Mouse (Mus musculus): ENCODE data around the gene Slc25a28.

Gene Slc25a28

DNA sequence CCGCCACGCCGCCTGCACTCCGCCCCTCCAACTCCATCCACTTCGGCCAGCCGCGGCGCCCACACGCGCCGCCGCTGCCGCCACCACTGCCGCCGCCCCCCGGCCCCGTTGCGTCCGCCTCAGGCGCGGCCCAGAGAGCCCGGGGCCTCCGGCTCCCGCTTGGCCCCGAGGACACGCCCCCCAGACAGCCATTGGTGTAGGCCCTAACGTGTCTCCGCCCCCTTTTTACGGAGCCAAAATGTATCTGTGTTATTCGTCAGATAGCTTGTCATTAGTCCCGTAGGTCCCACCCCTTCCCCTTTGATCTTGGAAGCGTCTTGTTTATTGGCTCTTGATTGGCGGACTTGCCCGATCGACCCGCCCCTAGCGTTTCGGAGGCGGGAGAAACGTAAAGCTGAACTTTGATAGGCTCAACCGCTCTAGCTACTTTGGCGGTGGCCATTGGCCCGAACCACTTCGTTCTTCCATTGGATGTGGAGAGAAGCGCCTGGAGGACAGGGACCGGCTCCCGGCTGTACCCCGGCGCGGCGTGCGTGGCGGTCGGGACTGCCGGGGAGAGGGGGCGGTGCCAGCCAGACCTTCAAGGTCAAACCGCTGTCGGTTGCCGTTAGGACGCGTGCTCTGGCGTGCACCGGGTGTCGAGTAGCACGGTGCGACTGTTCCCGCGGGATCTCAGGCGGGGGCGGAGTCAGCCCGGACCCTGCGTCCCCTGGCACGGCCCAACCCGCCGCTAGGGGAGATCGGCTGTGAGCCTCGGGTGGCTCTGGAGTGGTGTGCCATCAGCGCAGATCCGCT, at the start of gene Slc25a28:
Slc25a28 (minus strand) TSS at position 152 of the 795 bp plus-strand sequence.
- peak; percentile 100 for DNase-seq (ENCODE audit: inconsistent ontology term)

DNA sequence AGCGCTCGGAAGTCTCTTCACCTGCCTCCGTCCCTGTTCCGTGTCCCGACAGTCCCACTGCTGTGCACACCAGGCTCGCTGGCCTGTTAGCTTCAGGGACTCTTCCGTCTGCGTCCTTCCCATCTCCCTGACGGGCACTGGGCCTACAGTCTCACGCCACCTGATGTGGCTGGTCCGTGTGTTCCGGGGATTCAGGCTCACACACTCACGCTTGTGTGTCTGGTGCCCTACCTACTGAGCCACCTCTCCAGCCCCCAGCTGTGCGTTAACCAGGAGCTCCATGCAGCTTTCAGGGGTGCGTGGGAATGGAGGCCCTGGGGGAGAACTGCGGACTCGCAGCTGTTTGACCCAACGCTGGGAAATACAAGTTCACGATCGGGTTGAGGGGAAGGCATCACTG, 49.5 kb upstream of the Slc25a28 start:
- DNase-seq (ENCODE audit: inconsistent ontology term), result no peak

DNA sequence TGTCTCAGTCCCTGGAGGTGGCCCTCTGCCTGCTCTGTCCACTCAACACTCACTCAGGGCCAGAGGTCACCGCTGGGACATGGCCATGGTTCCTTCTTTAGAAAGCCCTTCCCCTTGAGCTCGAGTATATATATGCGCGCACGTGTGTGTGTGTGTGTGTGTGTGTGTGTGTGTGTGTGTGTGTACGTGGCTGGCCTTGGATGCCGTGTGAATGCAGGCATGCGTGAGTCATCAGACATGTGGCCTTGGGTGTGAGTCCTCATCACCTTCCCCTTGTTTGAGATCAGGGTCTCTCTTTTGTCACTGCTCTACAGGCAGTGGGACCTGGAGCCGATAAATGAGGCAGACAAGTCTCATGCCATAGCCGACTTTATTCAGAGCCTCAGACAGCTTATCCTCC, 48.8 kb upstream of the Slc25a28 start:
- no peak for DNase-seq (ENCODE audit: inconsistent ontology term)

DNA sequence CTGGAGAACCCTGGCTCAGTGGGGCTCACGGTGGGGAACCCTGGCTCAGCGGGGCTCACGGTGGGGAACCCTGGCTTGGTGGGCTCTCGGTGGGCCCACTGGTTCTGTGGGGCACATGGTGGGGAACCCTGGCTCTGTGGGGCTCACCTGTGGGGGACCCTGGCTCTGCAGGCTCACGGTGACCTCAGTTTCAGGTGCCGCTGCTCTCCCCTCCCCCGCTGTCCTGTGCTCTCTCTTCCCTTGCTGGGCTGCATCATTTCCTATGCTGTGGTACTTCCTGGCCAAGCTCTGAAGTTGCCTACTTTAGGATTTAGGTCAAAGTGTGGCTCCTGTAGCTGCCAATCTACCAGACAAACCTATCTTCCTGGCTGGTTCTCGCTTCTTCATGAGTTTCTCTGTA, 48.2 kb upstream of the Slc25a28 start:
- no peak for DNase-seq (ENCODE audit: inconsistent ontology term)

DNA sequence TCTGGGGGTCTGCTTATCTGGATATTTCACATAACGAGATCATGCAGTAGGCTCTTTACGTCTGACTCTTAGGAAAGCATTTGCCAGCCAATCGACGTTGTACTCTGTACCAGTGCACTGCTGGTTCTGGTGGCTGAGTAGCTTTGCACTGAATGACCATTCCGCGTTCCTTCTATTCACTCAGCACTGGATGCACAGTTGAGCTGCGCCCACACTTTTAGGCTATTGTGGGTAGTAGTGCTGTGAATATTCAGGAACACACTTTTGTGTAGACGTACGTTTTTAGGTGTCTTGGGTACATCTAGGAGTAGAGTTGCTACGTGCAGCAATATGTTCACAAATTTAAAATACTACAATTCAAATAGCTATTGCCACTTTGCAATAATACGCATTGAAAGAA, 45.4 kb upstream of the Slc25a28 start:
- no peak for DNase-seq (ENCODE audit: inconsistent ontology term)

DNA sequence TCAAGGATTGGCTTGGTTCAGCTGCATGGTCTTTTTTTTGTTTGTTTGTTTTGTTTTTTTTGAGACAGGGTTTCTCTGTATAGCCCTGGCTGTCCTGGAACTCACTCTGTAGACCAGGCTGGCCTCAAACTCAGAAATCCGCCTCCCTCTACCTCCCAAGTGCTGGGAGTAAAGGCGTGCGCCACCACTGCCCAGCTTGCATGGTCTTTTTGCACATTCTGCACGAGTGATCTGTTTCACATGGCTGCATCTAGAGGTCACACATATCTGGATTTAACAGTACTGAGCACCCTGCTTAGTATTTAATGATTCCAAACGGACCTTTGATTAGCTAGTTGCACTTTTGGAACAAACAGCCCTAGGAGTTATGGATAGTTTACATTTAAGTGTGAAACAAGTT, 37.3 kb upstream of the Slc25a28 start:
- no peak for DNase-seq (ENCODE audit: inconsistent ontology term)

DNA sequence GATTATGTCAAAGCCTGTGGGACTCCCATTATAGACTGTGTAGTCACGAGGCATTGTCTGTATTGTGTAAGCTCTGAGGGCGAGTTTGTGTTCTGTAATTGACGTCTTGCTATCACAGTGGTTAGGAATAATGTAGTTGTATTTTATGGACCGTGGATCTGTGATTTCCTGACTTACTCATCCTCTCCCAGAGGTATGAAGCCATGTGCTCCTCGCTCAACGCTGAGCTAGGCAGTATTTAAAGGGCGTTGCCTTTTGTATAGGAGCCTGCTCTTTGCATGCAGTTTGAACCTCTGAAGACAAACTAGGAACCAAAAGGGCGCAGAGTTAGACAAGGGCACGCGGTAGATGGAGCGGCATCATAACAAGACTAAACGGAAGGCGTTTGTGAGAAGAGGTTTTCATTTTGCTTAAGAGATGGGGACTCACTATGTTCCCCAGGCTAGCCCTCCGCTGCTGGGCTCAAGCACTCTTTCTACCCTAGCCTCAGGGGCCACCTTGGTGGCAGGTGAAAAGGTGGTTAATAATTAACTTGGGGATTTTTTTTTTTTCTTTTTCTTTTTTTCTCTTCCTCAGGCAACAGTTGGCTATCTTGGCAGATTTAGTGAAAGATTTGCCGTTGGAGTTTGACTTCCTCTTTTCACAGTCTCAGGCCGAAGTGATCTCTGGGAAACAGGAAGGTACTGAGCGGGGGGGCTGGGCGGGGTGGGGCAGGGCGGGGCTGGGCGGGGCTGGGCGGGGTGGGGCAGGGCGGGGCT, 36.7 kb upstream of the Slc25a28 start:
- DNase-seq (ENCODE audit: inconsistent ontology term), result no peak

DNA sequence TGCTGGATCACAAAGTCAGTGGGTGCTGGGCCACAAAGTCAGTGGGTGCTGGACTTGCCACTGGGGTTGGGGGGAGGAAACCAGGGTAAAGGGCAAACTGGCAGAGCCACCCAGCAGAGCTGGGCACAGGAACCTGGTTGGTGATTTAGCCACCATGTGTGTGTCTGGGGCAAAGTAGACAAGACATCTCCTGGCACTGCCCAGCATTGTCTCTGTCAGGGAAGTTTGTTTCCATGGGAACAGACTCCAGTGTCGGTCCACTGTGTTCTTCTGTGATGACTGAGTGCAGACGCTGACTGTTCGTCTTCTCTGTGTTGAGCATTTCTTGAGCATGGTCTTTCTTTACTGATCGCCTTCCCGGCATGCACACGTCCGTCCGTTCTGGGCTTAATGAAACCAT, 34.6 kb upstream of the Slc25a28 start:
- no peak for DNase-seq (ENCODE audit: inconsistent ontology term)

DNA sequence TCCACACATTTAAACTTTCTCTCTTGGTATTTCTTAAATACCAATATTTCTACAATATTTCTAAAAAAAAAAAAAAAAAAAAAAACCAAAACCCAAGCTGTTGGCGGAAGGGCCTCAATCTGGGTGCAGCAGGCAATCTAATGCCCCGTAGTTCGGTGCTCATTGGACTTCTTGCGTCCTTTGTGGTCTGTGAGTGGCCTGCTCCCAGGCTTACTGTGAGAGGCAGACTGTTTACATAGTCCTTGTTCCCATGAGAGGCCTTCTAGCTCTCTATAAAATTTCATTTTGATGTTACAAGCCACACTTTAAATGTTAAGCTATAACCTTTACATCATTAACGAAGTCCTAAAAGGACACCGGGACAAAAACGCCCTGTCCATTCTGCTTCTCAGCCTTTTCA, 33.5 kb upstream of the Slc25a28 start:
- DNase-seq (ENCODE audit: inconsistent ontology term), result no peak

DNA sequence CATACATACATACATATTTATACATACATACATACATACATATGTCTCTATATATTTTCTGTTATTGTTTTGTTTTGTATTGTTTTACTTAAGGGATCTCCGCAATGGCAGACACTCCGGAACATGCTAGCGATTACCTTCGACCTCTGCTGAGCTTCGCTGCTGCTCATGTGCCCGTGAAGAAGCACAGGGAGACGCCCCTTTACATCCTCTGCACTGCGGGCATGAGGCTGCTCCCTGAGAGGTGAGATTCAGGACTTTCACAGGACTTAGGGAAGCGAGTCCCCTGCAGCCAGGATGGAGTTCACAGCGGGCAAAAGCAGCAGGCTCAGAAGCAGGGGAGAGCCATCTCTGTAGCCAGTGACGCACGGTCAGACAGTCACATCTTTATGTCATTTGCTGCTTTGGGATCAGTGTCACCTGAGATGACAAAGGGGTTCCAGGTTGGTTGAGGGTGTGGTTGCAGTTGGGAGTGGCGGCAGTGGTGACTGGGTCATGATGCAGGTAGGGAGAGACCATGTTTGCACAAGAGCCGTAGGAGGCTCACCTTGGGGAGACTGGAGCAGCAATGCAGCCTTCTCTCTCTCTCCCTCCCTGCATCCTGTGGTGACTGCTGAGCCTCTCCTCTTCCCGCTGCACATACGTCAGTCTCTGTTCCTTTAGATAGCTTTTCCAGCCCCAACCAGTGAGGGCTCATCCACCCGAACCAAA, 30.3 kb upstream of the Slc25a28 start:
- no peak for DNase-seq (ENCODE audit: inconsistent ontology term)

DNA sequence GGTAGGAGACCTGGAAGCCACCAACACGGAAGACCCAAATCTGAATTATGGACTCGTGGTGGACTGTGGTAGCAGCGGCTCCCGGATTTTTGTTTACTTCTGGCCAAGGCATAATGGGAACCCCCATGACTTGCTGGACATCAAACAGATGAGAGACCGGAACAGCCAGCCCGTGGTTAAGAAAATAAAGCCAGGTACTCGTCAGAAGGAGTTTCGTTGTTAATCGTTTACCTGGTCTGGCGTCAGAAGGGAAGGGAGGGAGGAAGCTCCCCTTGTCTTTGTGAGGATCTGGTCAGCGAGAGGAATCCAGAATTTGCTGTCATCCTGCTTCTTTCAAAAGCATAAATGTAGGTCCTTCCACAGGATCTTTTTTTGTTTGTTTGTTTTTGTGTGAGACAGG, 29.5 kb upstream of the Slc25a28 start:
- no peak for DNase-seq (ENCODE audit: inconsistent ontology term)

DNA sequence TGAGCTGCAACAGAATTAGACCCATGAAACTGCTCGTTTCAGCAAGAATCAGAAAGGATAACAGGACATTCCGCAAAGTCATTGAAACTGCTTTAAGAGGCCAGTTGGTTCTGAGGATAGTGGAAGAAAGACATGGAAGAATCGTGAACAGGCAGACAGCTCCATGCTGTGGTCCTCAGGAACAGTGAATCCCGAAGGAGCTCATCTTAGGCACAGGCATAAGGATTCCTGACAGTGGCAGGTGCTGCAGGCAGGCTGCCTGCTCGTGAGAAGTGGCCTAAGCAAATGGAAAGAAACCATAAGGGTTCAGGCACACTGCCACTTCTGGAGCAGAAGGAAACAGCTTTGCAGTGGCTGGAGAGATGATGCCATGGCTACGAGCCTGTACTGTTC, 25.1 kb upstream of the Slc25a28 start:
- DNase-seq (ENCODE audit: inconsistent ontology term), result no peak

DNA sequence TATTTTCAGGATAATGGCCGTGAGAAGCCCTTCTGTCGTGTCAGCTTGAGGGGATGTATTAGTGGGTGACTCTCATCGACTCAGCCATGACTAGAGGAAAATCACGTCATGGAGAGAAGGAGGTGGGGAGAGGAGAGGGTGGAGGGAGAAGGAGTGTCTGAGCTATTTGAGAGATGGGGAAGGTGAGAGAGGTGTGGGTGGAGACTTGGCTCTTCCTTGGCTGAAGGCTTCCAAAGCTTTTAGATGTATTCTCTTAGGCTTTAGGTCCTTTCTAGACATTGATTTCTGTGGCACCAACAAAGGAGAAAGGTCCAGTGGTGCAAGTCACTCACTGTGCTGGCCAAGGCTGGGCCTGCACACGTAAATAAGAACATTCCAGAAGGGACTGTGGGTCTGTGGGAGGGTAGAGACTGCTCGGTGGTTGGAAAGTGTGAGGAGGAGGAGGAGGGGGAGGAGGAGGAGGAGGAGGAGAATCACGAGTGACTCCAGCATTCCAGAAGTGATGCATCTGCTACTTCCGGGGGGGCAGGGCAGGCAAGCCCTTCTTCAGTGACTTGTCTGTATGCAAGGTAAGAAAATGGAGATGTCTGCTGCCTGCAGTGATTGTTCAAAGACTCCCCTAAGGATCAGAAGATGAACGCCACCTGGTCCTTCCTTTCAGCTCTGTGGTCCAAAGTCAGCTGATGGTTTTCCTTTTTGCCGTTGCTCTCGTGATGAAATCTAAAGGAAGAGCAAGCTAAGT, 24.5 kb upstream of the Slc25a28 start:
- DNase-seq (ENCODE audit: inconsistent ontology term), result no peak

DNA sequence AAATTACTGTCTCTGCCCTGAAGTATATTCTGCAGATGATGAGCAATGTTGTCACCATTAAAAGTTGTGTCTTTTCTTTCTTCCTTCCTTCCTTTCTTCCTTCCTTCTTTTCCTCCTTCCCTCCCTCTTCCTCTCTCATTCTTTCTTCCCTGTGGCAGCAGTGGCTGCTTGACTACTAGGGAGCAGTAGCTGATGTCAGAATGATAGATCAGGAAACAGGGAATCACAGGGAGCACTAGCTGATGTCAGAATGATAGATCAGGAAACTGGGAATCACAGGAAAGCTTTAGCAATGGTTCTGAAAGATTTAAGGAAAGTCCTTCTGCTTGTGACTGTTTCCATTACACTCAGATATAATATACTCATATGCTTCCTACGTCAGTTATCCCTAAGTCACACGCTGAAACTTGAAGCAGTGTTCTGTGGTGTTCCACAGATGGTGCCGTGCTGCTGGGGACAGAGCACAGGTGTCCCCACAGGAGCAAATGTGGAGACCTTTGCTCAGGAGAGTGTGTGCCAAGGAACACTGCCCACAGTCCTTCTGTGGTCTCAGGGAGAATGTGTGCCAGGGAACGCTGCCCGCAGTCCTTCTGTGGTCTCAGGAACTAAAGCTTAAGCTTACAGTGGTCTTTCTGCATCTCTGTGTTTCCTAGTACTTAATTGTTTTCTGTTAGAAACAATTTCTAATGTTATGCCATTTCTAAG, 23.1 kb upstream of the Slc25a28 start:
- DNase-seq (ENCODE audit: inconsistent ontology term), result no peak

DNA sequence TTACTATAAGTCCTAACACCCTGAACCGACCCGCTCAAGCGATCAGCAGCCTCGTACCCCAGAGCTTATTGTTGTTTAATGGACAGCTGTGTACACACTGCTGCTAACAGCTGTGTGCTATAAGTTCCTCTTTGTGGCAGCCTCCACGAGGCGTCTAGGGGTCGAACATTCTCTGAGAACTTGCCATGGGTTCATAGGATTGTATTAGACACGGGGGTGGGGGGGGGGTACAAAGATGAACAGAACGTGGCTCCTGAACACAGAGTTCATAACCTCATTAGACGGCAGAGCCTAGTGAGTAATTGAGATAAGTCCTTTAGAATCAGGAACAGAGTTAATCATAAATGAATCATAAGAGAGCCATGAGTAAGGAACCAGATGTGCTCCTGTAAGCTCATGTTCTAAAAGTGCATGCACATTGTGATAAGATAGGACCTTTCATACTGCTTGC, 20.9 kb upstream of the Slc25a28 start:
- no peak for DNase-seq (ENCODE audit: inconsistent ontology term)

DNA sequence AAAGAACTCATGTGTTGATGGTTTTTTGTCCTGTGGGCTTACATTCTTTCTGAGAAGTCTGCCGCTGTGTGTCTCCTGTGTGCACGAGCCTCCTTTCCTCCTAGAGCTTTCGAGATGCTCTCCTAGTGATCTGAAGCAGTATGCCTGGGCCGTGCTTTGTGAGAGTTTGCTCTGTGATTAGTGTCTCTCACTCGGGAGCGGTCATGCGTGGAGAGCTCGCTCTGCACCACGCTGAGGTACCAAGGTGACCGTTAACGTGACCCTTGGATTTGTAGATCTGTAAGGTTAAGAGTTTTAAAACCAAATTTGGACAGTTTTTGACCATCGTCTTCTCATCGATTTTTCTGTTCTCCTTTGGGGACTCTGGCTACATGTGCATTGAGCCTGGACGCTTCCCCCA, 18.1 kb upstream of the Slc25a28 start:
- no peak for DNase-seq (ENCODE audit: inconsistent ontology term)

DNA sequence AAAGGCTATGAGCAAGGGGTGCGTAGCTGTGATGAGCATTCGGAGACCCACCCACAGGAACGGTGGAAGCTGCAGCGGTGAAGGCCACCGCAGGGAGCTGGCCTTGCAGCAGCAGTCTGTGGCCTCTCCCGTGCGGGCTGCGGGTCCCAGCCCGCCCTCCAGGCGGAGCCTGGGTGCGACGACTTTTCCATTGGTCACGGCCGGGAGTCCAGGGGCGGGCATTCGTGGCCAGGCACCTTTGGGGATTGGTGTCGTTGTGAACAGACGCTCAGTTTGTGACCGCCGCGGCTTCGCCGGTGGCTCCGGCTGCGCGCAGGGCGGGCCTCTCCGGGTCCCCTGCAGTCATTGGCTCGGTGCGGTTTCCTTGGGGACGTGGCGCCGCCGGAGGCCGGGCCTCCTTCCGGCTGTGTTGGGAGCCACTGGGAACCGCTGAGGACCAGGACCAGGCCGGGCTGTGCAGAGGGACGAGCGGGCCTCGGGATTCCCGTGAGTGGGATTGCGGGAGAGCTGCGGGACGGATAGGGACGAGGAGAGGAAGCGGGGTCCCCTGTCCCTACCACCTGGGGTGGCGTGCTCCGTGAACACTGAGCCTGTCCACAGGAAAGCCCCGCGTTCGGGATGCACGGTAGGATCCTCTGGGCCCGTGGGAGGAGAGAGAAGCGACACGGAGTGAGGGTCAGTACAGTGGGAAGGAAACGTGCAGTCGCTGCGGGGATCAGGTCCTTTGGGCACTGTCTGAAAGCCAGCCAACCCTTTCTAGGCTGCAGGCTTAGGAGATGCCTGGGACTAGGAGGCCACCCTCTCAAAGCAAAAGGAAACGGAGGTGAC, 15.0 kb upstream of the Slc25a28 start, which contains the start of gene Entpd7:
Entpd7 (plus strand) TSS at position 254 of the 828 bp plus-strand sequence.
- DNase-seq (ENCODE audit: inconsistent ontology term), result peak; percentile 99

DNA sequence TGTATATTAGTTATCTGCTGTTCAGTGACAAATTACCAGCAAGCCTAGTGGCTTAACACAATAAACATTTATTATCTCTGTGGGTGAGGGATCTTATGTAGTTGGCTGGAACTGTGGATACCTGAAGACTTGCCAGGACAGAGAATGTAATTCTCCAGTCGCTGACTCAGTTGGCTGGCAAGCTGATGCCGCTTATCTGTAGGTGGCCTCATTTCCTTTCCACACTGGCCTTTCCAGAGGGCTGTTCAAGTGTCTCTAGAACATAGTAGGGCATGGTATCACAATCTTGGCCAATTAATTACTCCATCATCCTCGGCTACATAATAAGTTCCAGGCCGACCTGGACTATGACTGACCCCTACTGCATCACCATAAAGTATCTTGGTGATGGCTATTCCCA, 6.9 kb upstream of the Slc25a28 start:
- no peak for DNase-seq (ENCODE audit: inconsistent ontology term)

DNA sequence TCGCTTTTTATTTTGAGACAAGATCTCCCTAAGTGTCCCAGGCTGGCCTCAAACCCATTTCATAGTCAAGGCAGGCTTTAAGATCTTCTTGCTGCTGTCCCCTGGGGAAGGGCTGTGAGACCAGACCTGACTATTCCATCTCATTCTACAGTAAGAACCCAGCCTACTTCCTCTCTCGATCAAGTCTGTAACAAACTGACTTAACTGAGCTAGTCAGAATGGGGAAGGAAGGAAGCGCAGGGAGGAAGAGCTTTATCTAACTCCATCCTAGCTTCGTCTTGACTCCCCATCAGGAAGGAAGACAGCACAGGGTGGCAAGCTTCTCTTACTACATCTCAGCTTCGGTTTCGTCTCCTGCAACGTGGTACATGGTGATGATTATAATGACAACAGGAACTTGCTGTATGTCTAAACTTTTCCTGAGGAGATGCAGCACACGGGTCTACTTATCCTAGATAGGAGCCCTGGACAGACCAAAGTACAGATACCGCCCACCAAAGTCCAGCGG, 4.8 kb upstream of the Slc25a28 start:
- no peak for DNase-seq (ENCODE audit: inconsistent ontology term)

DNA sequence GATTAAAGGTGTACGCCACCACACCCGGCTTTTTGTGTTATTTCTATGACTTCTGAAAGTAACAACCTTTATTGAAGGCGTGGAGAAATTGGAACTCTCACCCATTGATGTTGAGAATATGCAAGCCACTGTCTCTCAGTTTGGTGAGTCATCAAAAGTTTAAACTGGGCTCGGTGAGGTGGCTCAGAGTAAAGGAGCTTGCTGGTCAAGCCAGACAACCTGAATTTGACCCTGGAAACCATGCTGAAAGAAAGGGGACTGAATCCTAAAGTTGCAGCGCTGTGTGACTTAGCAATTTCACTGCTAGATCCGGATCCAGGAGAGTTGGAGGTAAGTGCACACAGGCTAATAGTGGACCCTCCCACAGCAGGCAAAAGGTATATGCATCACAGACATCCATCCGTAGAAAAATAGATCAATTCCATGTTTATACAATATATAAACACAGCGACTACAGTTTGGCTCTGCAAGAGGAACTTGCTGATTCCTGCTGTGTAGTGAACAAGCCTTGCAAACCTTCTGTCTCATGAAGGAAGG, 3.9 kb upstream of the Slc25a28 start:
- DNase-seq (ENCODE audit: inconsistent ontology term), result no peak

All from Muller cell, postnatal 12 days (primary cell).